Mouse (Mus musculus) mesoderm, embryonic 11.5 days (tissue): ENCODE measurements around the gene Olfr1111.
"Not testable (repeated sequence)": the region's sequence is repeated elsewhere in the genome, so short reads cannot be mapped to it uniquely, and the experiment has no call there.

Source experiments
- DNase-seq: peaks from one replicate; pipeline ENCODE4 v3.0.0-alpha.2; 2012; ENCODE audit warnings: low read depth, low spot score

Gene Olfr1111

GRCm38 (mm10) chr2:87152524-87152923 lies at the start of gene Olfr1111:
Olfr1111 (minus strand) TSS chr2:87152624.
- no peak for DNase-seq

DNA sequence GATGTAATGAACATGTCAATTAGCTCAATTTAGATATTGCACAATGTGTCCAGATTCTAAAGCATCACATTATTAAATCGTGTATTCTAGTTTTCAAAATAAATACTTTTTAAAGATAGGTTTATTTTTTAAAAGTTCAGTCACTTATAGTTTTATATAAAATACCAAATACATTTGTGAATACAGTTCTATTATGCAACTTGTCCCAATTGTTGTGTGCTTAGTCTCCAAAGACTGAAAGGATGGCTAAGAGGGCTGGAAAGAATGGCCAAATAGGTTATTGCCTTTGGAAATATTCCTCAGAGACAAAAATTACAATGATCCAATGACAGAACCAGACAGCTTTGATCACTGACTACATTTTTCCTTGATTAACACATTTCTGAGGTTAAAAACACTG lies 35.1 kb upstream of the Olfr1111 start, which contains the start of gene Olfr1112:
TSS of gene Olfr1112 (plus strand) at position 301 of the 400 bp plus-strand sequence.
- no peak for DNase-seq

GRCm38 (mm10) chr2:87167731-87168130 lies 15.3 kb upstream of the Olfr1111 start:
- not testable (repeated sequence) for DNase-seq

GRCm38 (mm10) chr2:87140200-87140599 lies 12.2 kb downstream of the Olfr1111 start, which contains the start of gene Olfr1110:
Olfr1110 (minus strand) TSS chr2:87140300.
- DNase-seq, result no peak

DNA sequence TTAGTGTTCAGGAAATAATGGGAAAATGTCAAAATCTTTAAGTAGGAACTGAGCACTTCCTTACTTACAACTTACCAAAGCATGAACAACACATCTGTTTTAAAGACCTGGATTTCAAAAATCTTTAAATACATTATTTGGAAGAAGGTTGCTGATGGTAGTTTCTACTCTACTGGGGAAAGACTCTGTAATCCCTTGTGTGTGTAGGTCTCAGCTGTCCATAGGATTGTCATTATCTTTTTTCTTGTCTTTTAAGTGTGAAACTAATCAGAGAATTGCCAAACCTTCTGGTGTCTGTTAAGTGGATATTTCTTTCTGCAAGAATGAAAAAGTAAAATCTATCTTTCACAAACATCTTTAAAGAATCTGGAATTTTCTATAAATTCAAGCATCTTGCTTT lies 38.0 kb downstream of the Olfr1111 start, which contains the start of gene Olfr259:
TSS of gene Olfr259 (minus strand) at position 101 of the 400 bp plus-strand sequence.
- no peak for DNase-seq
